Mouse (Mus musculus): Measurements from ENCODE around the gene Mapre1.

GRCm38 (mm10) chr2:153713227-153713626 lies 27.8 kb upstream of the Mapre1 start:
- no peak for TF ChIP-seq CTCF (IDR thresholded peaks at IDR 0.05; ENCODE audit: low read depth)
- no peak for TF ChIP-seq EP300 (IDR thresholded peaks at IDR 0.05; ENCODE audit: low read depth)

All from liver, embryonic 14.5 days (tissue).